Mouse (Mus musculus) gonadal fat pad, adult 2 months (tissue): ENCODE measurements around the gene Iqcf5. TPM values are rescaled to one million over a fixed set of nuclear protein-coding genes. Genes with fewer than 3 reads are reported as not detected.
"Not testable (repeated sequence)": the region's sequence is repeated elsewhere in the genome, so short reads cannot be mapped to it uniquely, and the experiment has no call there.

Experiments used
- DNase-seq: peaks from one replicate; pipeline ENCODE4 v3.0.0-alpha.2; 2012; ENCODE audit warnings: low read depth
- polyA plus RNA-seq: library from polyadenylated mRNA; depleted of rRNA; stranded (reverse); fragments of >200 nt; gene quantifications from 2 replicates; pipeline ENCODE4 v1.2.3, GENCODE M21; 2012

Iqcf5 gene
- polyA plus RNA-seq, 1 experiment = 1.8 TPM

- no peak for DNase-seq
These were observed 32.7 kb upstream of the Iqcf5 start for GRCm38 (mm10) chr9:106481676-106482075.

GRCm38 (mm10) chr9:106482578-106483115 lies 31.7 kb upstream of the Iqcf5 start:
- DNase-seq = no peak

- no peak for DNase-seq
These were observed 31.2 kb upstream of the Iqcf5 start for GRCm38 (mm10) chr9:106483136-106483535.

GRCm38 (mm10) chr9:106483606-106484005 lies 30.8 kb upstream of the Iqcf5 start:
- DNase-seq = no peak

GRCm38 (mm10) chr9:106485076-106485475 lies 29.3 kb upstream of the Iqcf5 start:
- DNase-seq = no peak

- DNase-seq = not testable (repeated sequence)
These were observed 26.8 kb upstream of the Iqcf5 start for GRCm38 (mm10) chr9:106487602-106488001.

- no peak for DNase-seq
These were observed 14.7 kb upstream of the Iqcf5 start, which contains the start of gene Iqcf1 for GRCm38 (mm10) chr9:106499667-106500066. Gene Iqcf1, plus strand, starts transcription at chr9:106499967.

- DNase-seq = no peak
These were observed 12.5 kb upstream of the Iqcf5 start for GRCm38 (mm10) chr9:106501846-106502245.

- no peak for DNase-seq
These were observed 10.1 kb upstream of the Iqcf5 start for GRCm38 (mm10) chr9:106504246-106504645.

GRCm38 (mm10) chr9:106509356-106509755 lies 5.0 kb upstream of the Iqcf5 start:
- DNase-seq = no peak

GRCm38 (mm10) chr9:106512729-106513450 lies 1.5 kb upstream of the Iqcf5 start:
- DNase-seq = no peak

GRCm38 (mm10) chr9:106513566-106513965 lies 807 bp upstream of the Iqcf5 start:
- no peak for DNase-seq

- no peak for DNase-seq
These were observed 5.1 kb downstream of the Iqcf5 start for GRCm38 (mm10) chr9:106519433-106519832.

- no peak for DNase-seq
These were observed 5.5 kb downstream of the Iqcf5 start for GRCm38 (mm10) chr9:106519909-106520308.

GRCm38 (mm10) chr9:106531833-106532232 lies 17.5 kb downstream of the Iqcf5 start:
- DNase-seq = no peak

- no peak for DNase-seq
These were observed 19.9 kb downstream of the Iqcf5 start for GRCm38 (mm10) chr9:106534296-106534695.

GRCm38 (mm10) chr9:106534975-106535374 lies 20.6 kb downstream of the Iqcf5 start:
- DNase-seq = no peak

GRCm38 (mm10) chr9:106561531-106561930 lies 47.2 kb downstream of the Iqcf5 start, which contains the start of gene Iqcf3:
Gene Iqcf3, minus strand, starts transcription at chr9:106561631.
- DNase-seq = no peak

- DNase-seq = no peak
These were observed 47.9 kb downstream of the Iqcf5 start for GRCm38 (mm10) chr9:106562291-106562690.

- no peak for DNase-seq
These were observed 49.7 kb downstream of the Iqcf5 start for GRCm38 (mm10) chr9:106564025-106564424.
